ENCODE assay signal across 15 mouse cellular contexts in genomic region chr2:165793283-165793638, GRCm38 (mm10).
DNase-seq lines count a peak whose midpoint lies in the region; ATAC-seq and TF ChIP-seq lines count a peak whose summit lies in the region.
"Had no signal": no experiment of that assay in that cellular context is flagged by ENCODE, and none has a peak within 500 bp of the region (broad histone marks: within the 10 kb centered on the region; RNA-seq: fewer than 3 reads in every experiment).

No protein-coding gene starts in this region.

- H3K27me3 ChIP-seq in MEL (ENCODE audit: control insufficient read depth in 1 of 2, insufficient read depth in 2 of 2, low read length in 2 of 2) = no peaks in the 10 kb centered on the region
- no peaks in the 10 kb centered on the region for H3K27me3 ChIP-seq in liver, embryonic 12.5 days (replicated peaks)
- H3K27me3 ChIP-seq: embryonic facial prominence, embryonic 12.5 days had no signal

- TF ChIP-seq RAD21 in MEL (IDR thresholded peaks at IDR 0.05; ENCODE audit: low read depth, low read length) = no peak

- H3K4me1 ChIP-seq in MEL (ENCODE audit: control insufficient read depth in 1 of 2, insufficient read depth in 2 of 2, low read length in 2 of 2) = no peaks in the 10 kb centered on the region
- peaks cover 22% of the 10 kb centered on the region for H3K4me1 ChIP-seq in liver, embryonic 12.5 days
- H3K4me1 ChIP-seq: embryonic facial prominence, embryonic 12.5 days had no signal

- H3K4me3 ChIP-seq in MEL (ENCODE audit: control insufficient read depth in 1 of 2, insufficient read depth in 1 of 2, low read depth in 2 of 2, low read length in 2 of 2) = no peak overlapping the region
- H3K4me3 ChIP-seq in liver, embryonic 12.5 days = no peak overlapping the region
- H3K4me3 ChIP-seq: embryonic facial prominence, embryonic 12.5 days; heart, embryonic 10.5 days; midbrain, embryonic 10.5 days had no signal

- peak; percentile 54 for ATAC-seq in liver, embryonic 12.5 days
- ATAC-seq: intestine, postnatal 0 days had no signal

- H3K9ac ChIP-seq in MEL (ENCODE audit: control insufficient read depth, low read depth, low read length, poor library complexity, severe bottlenecking) = no peak overlapping the region
- H3K9ac ChIP-seq in liver, embryonic 12.5 days = no peak overlapping the region
- H3K9ac ChIP-seq: embryonic facial prominence, embryonic 12.5 days had no signal

- 20% methylated on average over 3 of the region's 3 CpGs for WGBS in liver, embryonic 12.5 days (ENCODE audit: insufficient replicate concordance)

- no peak overlapping the region for H3K27ac ChIP-seq in MEL (ENCODE audit: control insufficient read depth, low read depth, low read length)
- H3K27ac ChIP-seq in liver, embryonic 12.5 days = no peak overlapping the region
- H3K27ac ChIP-seq: embryonic facial prominence, embryonic 12.5 days; heart, embryonic 10.5 days; midbrain, embryonic 10.5 days had no signal

- TF ChIP-seq EP300 in MEL (IDR thresholded peaks at IDR 0.05; ENCODE audit: low read depth in 1 of 2, low read length in 2 of 2) = no peak

- DNase-seq in B cell, adult 2 months = peak; percentile 25 to 41
- DNase-seq in MEL (ENCODE audit: low read depth, low spot score) = no peak
- peak; percentile 56 to 59 for DNase-seq in natural killer cell, adult 2 months (ENCODE audit: low spot score in 2 of 2)
- no peak for DNase-seq in adrenal gland, postnatal 10 days
- DNase-seq in urinary bladder, postnatal 25 days (ENCODE audit: low spot score) = no peak
- no peak for DNase-seq in right cerebral cortex, adult 2 months (ENCODE audit: low spot score in 2 of 2)
- no peak for DNase-seq in kidney, postnatal 25 days
- DNase-seq: cerebellum, postnatal 10 days; heart, postnatal 36 days; lung, adult 2 months had no signal

- H3K36me3 ChIP-seq in MEL (ENCODE audit: control insufficient read depth in 1 of 2, insufficient read depth in 2 of 2, low read length in 2 of 2) = peaks cover 0 to 5% of the 10 kb centered on the region in 2 experiments; a peak in 1 of 4 replicates
- H3K36me3 ChIP-seq in liver, embryonic 12.5 days = peaks cover 97% of the 10 kb centered on the region

- no peak for TF ChIP-seq CTCF in MEL (IDR thresholded peaks at IDR 0.05 in 2 of 3, conservative IDR thresholded peaks at IDR 0.05 in 1 of 3; ENCODE audit: control insufficient read depth in 1 of 3, insufficient read depth in 1 of 3, low read depth in 2 of 3, low read length in 3 of 3, poor library complexity in 1 of 3, severe bottlenecking in 1 of 3)

- no peaks in the 10 kb centered on the region for H3K79me2 ChIP-seq in MEL (ENCODE audit: control insufficient read depth, insufficient read depth, low read length, poor library complexity)

- no peaks in the 10 kb centered on the region for H3K9me3 ChIP-seq in MEL (replicated peaks; ENCODE audit: insufficient read depth, low read length)
- no peaks in the 10 kb centered on the region for H3K9me3 ChIP-seq in liver, embryonic 12.5 days (replicated peaks)
- H3K9me3 ChIP-seq: embryonic facial prominence, embryonic 12.5 days; heart, embryonic 10.5 days; midbrain, embryonic 10.5 days had no signal

- no peak overlapping the region for H3K4me2 ChIP-seq in liver, embryonic 12.5 days
- H3K4me2 ChIP-seq: embryonic facial prominence, embryonic 12.5 days had no signal

- TF ChIP-seq POLR2A in MEL (IDR thresholded peaks at IDR 0.05; ENCODE audit: control insufficient read depth in 1 of 2, insufficient read depth in 1 of 2, low read depth in 1 of 2, low read length in 2 of 2, poor library complexity in 1 of 2) = no peak

TF ChIP-seq in MEL, 35 proteins besides CTCF, POLR2A, EP300 and RAD21:
- TF ChIP-seq USF2 (IDR thresholded peaks at IDR 0.05; ENCODE audit: borderline replicate concordance in 1 of 2, insufficient read depth in 1 of 2, low read depth in 1 of 2, low read length in 2 of 2) (no peak), MAFK (IDR thresholded peaks at IDR 0.05; ENCODE audit: borderline replicate concordance, low read depth, low read length) (no peak), TAL1 (IDR thresholded peaks at IDR 0.05; ENCODE audit: low read length) (0 out of 2 replicates have a peak, but pooled peaks have one; percentile 3), KAT2A (conservative IDR thresholded peaks at IDR 0.05; ENCODE audit: low read depth, low read length) (no peak), MXI1 (IDR thresholded peaks at IDR 0.05; ENCODE audit: low read depth, low read length) (no peak), TCF12 (IDR thresholded peaks at IDR 0.05; ENCODE audit: low read depth, low read length) (peak; percentile 54), ETS1 (IDR thresholded peaks at IDR 0.05; ENCODE audit: low read depth, low read length) (peak; percentile 57; the same call in 1 of the 2 replicates), MEF2A (IDR thresholded peaks at IDR 0.05; ENCODE audit: extremely low read depth, insufficient replicate concordance, low read depth, low read length, poor library complexity, severe bottlenecking) (no peak), ELF1 (IDR thresholded peaks at IDR 0.05; ENCODE audit: low read depth, low read length) (no peak), NRF1 (IDR thresholded peaks at IDR 0.05; ENCODE audit: insufficient read depth, low read depth, low read length, poor library complexity, severe bottlenecking) (no peak), CHD2 (IDR thresholded peaks at IDR 0.05; ENCODE audit: low read length) (no peak), CHD1 (IDR thresholded peaks at IDR 0.05; ENCODE audit: low read depth, low read length) (no peak), JUND (IDR thresholded peaks at IDR 0.05; ENCODE audit: low read depth, low read length) (no peak), SMC3 (IDR thresholded peaks at IDR 0.05; ENCODE audit: low read depth, low read length) (no peak), ZNF384 (IDR thresholded peaks at IDR 0.05; ENCODE audit: low read depth, low read length) (no peak), MYB (IDR thresholded peaks at IDR 0.05; ENCODE audit: low read depth, low read length) (no peak), ZKSCAN1 (IDR thresholded peaks at IDR 0.05; ENCODE audit: low read depth, low read length) (no peak), POLR2AphosphoS5 (IDR thresholded peaks at IDR 0.05; ENCODE audit: borderline replicate concordance, low read depth, low read length) (no peak)

Comparison
In these comparisons a context has a peak if more than half of its experiments do, and no peak if none do; other contexts are left out.
1. DNase-seq: peak in B cell, adult 2 months (2 of 2) and natural killer cell, adult 2 months (2 of 2); none in MEL (single experiment), adrenal gland, postnatal 10 days (single experiment), urinary bladder, postnatal 25 days (single experiment), right cerebral cortex, adult 2 months (0 of 2) and kidney, postnatal 25 days (0 of 2).